Mouse (Mus musculus) thymus, postnatal 10 days (tissue): Measurements from ENCODE around the gene Spef2.
"Not testable (repeated sequence)": the region's sequence is repeated elsewhere in the genome, so short reads cannot be mapped to it uniquely, and the experiment has no call there.

Experiments used
- DNase-seq, 2 experiments: peaks; one replicate each; pipeline ENCODE4 v3.0.0; 2021; ENCODE audit warnings: low spot score in 2 of 2

Gene Spef2

DNA sequence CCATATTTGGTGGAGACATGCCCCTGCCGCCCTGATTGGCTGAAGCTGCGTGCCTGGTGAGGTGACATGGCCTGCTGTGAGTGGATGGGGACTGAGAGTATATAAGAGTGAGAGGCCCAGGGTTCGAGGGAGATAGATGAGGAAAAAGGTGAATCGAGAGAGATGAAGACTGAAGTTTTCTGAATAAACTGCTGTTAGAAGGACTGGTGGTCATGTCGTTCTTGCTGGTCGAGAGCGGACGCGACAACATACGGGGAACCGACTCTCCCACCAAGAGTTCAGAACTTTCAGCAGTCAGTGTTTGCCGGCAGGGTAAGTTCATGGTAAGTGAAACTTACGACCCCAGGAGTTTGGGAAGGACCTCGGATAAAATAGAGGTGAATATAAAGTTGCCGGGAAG lies 191.4 kb downstream of the Spef2 start:
- not testable (repeated sequence) for DNase-seq

DNA sequence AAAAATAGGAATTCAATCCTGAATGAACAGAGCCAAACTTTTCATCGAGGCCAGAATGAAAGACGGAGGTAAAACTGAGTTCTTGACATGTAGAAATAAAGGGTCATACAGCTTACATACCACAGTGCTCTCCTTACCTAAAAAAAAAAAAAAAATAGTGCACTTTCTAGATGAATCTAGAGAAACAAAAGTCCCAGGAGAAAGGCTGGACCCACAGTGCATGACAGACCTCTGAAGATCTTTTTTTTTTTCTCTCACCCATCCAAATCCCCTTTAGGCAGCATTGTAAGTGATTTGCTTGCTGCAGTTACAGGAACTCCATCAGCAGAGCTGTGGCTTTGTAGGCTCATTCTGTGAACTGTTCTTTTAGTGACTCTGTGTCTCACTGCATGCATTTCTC lies 199.7 kb downstream of the Spef2 start:
- DNase-seq = no peak

DNA sequence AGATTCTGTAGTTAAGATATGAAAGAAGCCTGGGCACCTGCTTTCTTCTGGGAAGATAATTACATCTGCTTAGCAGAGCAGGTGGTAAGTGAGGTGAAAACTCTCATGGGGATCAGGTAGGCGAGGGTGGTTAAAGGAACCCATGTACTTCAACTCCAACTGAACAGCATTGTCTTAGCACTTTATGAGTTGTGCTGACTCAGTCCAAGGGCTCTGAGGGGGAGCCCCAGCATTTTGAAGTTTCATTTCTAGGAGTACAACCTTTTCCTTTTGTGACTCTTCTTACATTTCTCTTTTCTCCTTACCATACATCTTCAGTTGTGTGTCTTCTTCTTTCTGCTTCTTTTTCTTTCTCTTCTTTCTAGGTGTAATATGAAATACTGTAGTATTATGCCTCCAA lies 213.5 kb downstream of the Spef2 start:
- no peak for DNase-seq

DNA sequence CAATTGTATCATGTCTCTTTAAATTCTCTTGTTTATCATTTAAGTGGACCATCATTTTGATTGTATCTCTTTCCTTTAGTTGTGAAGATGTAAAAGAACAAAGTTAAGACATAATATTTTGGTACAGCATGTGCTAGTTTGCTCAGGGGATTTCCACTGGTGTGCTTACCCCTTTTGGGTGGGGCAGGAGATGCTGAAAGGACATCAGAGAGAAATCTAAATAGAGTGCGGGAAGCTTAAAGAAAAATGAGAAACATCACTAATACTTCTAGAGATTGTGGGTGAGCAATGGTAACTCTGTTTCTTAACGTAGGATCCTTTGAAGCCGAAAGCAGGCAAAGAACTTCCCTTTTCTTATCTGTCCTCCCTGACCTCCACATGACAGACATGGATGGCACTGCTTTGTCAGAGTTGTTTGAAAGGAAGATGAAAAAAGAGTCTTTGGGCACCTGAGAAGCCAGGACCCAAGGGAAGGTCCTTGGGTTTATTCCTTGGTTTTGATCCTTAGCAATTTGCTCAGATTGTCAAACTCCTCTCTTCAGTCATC lies 215.2 kb downstream of the Spef2 start:
- DNase-seq = no peak

DNA sequence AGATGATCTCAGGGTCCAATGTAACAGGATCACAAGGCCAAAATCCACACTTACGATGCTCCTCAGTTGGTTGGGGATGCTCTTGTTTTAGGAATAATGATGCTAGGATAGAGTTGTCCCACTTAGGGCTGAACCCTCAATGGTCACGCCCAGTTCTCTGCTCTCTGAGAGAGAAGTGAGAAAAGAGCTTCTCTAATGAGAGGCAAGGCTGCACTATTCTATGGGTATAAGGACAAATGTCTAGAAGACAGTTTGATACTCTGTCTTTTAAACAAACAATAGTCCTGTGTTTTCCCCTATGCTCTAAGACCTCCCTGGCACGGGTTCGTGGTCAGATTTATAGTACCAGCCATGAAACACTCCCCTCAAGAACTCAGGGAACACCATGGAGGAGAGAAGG lies 218.6 kb downstream of the Spef2 start, which contains the start of gene Il7r:
Il7r (minus strand) TSS at position 101 of the 400 bp plus-strand sequence.
- no peak for DNase-seq

DNA sequence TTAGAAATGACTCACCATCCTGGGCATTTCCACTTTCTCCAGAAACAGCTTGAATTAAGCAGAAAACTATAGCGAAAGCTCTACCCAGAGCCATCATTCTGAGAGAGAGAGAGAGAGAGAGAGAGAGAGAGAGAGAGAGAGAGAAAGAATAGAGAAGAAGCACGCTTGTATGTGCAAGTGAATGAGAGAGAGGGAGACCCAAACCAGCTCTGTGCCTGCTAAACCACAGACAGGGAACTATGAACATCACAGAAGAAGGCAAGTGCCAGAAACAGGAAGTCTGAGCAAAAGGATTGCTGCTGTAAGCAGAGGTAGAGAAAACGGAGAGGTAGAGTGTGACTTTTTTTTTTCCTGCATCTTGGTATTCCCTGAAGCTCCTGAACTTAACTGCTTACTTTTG lies 219.0 kb downstream of the Spef2 start:
- DNase-seq = peak; percentile 9 to 36
